Mouse (Mus musculus) erythroblast, adult 5-6 weeks (primary cell): ENCODE results near the gene Baiap3. TPM values are rescaled to one million over a fixed set of nuclear protein-coding genes. Genes with fewer than 3 reads are reported as not detected.
"Not testable (repeated sequence)": the region's sequence is repeated elsewhere in the genome, so short reads cannot be mapped to it uniquely, and the experiment has no call there.

Experiments
- ATAC-seq: replicated peaks from 2 replicates; pipeline ENCODE4 v1.8.0; 2016; ENCODE audit warnings: moderate number of reproducible peaks, mild to moderate bottlenecking, moderate TSS enrichment, inconsistent platforms; ENCODE audit not compliant: poor library complexity, low FRiP score, severe bottlenecking
- total RNA-seq, 2 experiments: library from RNA; stranded (forward) in 1 of 2; stranded (reverse) in 1 of 2; fragments of 150-400 nt in 1 of 2; fragments of 200-764, 138-1000 nt in 1 of 2; gene quantifications; 2 replicates each; pipeline versions ENCODE4 v1.2.3 to v1.2.4; 2015 to 2017; ENCODE audit warnings: low replicate concordance in 2 of 2

Baiap3 gene
- total RNA-seq, 2 experiments from 2014 or later: not detected

DNA sequence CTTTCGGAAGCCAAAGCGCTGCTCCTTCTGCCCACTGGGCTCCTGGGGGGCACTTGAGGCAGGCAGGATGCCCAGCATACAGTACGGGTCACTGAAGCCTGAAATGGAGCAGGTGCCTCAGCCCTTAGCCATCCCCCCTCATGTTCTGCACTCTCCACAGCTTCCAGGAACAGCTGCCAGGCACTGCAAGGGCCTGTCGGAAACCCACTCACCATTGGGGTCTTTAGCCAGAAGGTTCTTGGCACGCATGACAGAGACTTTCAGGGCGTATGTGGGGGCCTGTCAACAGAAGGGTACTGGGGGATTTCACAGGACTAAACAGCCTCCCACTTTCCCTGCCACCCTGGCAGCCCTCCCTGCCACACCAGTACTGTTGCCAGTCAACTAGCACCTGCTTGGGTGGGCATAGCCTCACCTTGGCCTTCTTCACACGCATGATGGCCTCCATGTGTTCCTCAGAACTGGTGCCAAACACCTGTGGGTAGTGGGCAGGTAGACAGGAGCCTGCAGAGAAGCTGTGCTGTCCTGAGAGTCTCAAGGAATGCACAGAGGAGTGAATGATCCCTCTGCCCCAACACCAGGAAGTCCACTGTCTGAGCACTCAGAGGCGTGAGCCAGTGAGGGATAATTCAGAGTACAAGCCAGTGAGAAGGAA is 5.9 kb downstream of the Baiap3 start:
- ATAC-seq: no peak

- ATAC-seq: no peak
Observed at GRCm38 (mm10) chr17:25248033-25248750, 8.0 kb downstream of the Baiap3 start.

DNA sequence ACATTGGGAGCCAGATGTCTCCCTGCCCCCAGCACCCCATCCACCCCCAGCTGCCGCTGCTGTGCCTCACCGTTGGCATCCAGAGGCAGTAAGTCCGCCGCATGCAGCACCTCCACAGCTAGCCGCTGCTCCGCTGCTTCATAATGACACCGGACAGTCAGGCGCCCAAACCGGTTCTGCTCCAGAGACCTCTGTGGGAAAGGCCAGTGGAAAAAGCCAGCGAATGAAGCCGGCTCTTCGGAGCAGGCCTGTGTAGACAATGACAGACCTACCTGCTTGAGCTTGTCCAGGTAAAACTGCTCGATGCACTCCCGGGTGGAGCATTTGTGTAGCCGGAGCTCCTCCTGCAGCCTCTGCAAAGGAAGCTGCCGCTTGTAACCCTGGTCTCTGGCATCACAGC is 11.9 kb downstream of the Baiap3 start:
- ATAC-seq: no peak

DNA sequence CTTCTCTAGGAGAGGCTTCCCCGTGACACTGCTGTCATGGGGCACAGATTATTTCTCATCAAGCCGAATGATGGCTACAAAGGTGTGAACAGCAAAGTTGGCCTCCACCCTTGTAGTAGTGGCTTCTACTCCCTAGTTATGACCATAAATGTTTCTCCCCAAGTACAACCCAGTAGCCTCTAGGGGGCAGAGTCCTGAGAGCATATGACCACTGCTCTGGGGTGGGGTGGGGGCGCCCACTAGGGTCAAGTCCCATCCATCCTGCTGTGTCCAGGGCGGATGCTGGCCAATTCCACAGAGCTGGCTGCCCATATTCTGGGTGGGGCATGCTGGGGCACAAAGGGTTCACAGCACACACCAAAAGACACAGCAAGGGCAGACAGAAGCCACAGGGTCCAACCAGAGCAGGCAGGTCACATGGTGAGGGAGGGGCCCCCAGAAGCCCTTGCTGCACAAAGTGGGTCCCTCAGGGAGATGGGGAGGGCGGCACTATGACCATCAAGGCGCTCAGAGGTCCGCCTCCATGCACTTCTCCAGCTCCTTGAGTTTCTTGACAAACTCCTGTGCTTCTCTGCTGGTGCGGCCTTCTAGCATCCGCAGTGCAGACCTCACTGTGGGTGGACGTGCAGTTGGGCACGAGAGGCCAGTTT is 12.9 kb downstream of the Baiap3 start:
- no peak for ATAC-seq

DNA sequence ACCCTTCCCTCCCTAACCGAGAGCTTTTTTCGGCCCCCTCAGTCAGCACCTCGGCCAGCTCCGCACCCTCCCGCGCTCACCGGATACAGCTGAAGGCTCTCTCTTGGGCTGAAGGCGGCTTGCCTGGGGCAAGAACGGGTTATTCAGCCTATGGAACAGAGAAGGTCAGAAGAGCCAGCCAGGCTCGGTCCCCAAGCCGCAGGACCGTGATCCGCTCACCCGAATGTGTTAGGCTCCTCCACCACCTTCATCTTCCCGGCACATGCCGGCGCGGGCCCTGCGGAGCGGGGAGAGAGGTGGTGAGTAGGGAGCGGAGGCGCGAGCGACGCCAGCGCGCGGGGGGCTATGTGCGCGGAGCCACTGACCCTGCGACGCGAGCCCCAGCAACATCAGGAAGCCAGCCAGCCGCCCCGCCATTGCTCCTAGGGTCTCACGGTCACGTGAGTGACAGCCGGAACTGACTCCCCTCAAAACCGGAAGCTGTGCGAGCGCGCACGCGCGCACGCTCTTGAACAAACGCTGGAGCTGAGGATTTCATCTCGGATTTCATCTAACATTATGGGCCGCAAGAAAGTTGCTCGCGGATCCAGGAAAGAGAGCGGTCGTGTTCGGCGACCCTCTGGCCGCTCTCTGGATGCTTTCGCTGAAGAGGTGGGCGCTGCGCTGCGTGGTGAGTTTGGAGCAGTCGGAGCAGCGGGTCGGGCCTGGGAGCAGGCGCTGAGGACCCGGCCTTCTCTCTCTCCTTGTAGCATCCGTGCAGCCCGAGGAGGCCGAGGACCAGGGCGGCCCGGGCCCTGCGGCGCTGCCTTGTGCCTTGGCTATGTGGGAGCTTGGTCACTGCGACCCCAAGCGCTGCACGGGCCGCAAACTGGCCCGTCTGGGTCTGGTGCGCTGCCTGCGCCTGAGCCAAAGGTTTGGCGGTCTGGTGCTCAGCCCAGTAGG is 16.2 kb downstream of the Baiap3 start, which contains the start of the genes Gnptg and Tsr3:
TSS of gene Gnptg (minus strand) at position 430 of the 942 bp plus-strand sequence.
TSS of gene Tsr3 (plus strand) at position 476 of the 942 bp plus-strand sequence.
- ATAC-seq: peak; percentile 65

GRCm38 (mm10) chr17:25235635-25236034 is 20.5 kb downstream of the Baiap3 start:
- ATAC-seq: no peak

DNA sequence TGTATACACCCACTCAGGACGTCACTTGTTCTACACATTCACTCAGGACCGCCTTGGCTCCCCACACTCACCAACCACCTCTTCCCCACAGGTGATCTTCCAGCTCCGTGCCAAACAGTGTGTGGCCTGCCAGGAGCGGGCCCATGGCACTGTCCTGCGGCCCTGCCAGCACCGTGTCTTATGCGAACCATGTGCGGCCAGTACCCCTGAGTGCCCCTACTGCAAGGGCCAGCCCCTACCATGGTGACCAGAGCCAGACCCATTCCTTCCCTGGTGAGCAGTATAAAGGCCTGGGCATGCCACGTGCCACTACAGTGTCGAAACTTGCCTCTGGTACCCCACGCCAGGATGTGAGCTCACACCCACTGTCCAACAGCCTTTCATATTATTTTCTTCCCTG is 24.5 kb downstream of the Baiap3 start:
- ATAC-seq: not testable (repeated sequence)

- no peak for ATAC-seq
Observed at GRCm38 (mm10) chr17:25230700-25231099, 25.5 kb downstream of the Baiap3 start.

DNA sequence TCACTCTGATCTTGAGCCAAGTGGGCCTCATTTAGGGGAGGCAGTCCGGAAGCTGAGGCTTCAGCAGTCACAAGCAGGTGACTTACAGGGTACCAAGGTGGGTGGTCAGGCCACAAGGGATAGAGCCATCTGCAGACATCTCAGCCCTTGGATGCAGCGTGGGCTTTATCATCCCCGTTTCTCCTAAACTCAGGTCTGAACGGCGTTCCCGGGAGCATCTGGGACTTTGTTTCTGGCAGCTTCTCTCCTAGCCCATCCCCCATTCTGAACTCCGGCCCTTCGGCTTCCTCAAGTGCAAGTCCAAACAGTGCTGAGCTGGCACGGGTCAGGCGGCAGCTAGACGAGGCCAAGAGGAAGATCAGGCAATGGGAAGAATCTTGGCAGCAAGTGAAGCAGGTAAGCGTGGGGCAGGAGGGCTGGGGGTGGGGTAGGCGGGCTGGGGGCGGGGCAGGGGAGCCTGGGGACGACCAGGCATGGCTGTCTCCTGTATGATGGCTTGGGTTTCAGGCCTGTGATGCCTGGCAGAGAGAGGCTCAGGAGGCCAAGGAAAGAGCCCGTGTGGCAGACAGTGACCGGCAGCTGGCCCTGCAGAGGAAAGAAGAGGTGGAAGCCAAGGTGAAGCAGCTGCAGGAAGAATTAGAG is 26.0 kb downstream of the Baiap3 start:
- not testable (repeated sequence) for ATAC-seq

- ATAC-seq: no peak
Observed at GRCm38 (mm10) chr17:25227991-25228390, 28.2 kb downstream of the Baiap3 start.

DNA sequence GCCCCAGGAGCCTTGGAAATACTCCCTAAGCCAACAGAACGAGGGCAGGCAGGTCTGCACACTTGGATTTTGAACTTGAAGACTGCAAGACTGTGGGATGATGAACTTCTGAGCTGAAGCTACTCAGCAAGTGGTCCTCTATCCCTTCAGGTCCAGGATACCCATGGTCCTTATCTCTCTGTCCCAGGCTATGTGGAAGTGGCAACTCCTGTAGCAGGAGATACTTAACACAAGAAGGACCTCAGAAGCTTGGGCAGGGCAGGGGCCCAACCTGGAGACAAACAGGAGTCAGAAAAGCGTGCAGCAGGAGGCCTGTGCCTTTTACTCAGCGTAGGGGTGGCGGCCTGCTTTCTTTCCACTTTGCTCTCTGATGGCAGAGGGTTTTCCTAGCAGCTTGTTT is 30.5 kb downstream of the Baiap3 start:
- ATAC-seq: peak; percentile 51

DNA sequence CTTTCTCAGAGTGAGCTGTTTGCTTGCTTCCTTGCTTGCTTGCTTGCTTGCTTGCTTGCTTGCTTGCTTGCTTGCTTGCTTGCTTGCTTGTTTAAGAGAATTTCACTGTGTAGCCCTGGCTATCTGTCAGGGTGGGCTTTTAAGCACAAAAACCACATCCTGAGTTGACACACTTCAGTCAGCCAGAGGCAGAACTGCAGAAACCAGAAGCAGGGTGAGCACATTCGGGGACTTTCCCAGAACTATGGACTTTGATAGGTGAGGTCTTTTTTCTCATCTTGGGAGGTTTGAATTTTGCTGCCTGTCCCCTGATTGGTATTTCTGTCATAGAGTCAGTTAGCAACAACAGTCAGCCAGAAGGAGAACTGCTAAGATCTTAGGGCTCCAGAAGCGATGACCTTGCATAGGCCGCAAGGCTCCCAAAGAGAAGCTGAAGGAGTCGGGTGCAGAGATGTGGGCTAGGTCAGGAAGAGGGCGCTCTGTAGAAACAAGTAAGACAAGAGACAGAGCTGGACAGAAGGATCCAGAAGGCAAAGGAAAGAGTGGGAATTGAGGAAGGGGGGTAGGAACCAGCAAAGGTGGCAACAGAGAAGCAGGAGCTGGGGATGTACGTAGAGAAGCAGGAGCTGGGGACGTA is 31.5 kb downstream of the Baiap3 start:
- no peak for ATAC-seq

DNA sequence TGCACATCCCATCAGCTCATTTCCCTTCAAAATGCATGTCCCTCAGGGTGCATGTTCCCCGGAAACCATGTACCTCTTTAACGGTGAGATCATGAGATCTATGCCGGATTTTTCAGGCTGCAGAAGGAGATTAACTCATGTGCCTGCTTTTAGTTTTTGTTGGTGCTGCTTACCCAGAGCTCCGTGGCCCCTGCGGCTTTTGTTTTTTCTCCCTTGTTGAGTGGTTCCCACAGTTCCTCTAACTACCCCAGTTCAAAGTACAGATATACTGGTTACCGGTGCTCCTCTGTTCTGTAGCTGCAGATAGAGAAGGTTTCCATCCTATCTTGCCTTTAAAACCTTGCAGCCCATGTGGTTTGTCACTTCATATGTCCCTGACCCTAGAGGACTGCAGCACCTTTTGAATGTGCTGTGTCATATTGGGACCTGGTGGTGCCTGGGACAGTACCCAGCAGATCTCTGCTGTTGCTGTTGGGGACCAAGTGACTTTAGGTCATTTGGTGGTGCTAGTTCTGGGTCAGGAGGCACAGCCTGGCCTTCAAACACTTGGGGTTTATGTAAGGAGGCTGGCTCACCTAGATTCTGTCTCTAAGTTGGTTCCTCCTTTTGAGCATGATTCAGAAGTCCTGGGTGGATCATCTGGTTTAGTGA is 33.1 kb downstream of the Baiap3 start:
- ATAC-seq: peak; percentile 62

DNA sequence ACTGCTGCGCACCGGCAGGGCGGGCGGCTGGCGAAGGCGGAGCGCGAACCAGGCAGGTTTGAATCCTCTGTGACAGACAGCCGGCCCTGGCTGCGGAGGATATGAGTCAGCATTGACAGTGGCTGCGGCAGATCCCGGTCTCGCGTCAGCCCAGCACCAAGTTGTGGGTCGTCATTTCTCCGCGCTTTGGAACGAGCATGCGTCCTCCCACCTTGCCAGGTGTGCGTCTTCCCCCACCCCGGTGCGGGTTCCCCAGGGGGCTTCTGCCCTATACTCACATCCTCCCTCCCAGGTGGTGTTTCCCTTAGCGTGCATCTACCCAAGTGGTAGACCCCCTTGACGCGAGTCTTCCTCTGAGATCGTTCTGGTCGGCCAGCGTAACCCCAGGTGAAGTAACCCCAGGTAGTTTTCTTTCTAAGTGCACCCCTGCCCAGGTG is 33.6 kb downstream of the Baiap3 start:
- ATAC-seq: peak; percentile 61

GRCm38 (mm10) chr17:25221821-25222503 is 34.2 kb downstream of the Baiap3 start:
- ATAC-seq: peak; percentile 33

DNA sequence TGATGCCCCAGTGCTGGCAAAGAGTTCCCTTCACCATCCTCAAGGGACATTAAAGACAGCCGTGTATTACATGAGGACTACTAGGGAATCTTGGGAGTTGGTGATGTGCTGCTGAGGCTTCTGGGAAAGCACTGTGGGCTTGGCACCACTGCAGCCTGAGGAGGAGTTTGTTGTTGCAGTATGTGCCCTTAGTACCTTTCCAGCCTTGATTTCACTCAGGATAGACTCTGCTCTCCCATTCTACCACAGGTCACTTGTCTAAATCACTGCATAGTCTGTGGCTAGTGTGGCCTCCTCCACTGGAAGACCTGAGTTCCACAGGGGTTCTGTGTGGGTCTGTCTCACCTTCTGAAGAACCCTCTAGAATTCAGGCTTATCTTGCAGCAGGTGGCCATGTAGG is 35.4 kb downstream of the Baiap3 start:
- ATAC-seq: no peak

- no peak for ATAC-seq
Observed at GRCm38 (mm10) chr17:25219492-25220295, 36.5 kb downstream of the Baiap3 start.
